Mouse (Mus musculus) retina, postnatal 7 days (tissue): Measurements from ENCODE around the gene Lacc1.
"Not testable (repeated sequence)": the region's sequence is repeated elsewhere in the genome, so short reads cannot be mapped to it uniquely, and the experiment has no call there.

ENCODE experiments used
- DNase-seq: peaks from one replicate; pipeline ENCODE4 v3.0.0-alpha.2; 2012; ENCODE audit warnings: low read depth, low spot score

Lacc1 gene

GRCm38 (mm10) chr14:77036226-77037046 is at the start of gene Lacc1, which contains the start of gene Ccdc122:
Lacc1 (minus strand) TSS chr14:77036904.
Ccdc122 (plus strand) TSS chr14:77036772.
- peak; percentile 53 for DNase-seq

GRCm38 (mm10) chr14:77081248-77081647 is 44.5 kb upstream of the Lacc1 start:
- no peak for DNase-seq

- no peak for DNase-seq
Observed at GRCm38 (mm10) chr14:77069361-77069760, 32.7 kb upstream of the Lacc1 start.

- DNase-seq = no peak
Observed at GRCm38 (mm10) chr14:77053288-77053687, 16.6 kb upstream of the Lacc1 start.

- no peak for DNase-seq
Observed at GRCm38 (mm10) chr14:77037832-77038425, 1.2 kb upstream of the Lacc1 start.

GRCm38 (mm10) chr14:77037330-77037729 is 626 bp upstream of the Lacc1 start:
- DNase-seq = no peak

GRCm38 (mm10) chr14:77034970-77035369 is 1.7 kb downstream of the Lacc1 start:
- no peak for DNase-seq

DNA sequence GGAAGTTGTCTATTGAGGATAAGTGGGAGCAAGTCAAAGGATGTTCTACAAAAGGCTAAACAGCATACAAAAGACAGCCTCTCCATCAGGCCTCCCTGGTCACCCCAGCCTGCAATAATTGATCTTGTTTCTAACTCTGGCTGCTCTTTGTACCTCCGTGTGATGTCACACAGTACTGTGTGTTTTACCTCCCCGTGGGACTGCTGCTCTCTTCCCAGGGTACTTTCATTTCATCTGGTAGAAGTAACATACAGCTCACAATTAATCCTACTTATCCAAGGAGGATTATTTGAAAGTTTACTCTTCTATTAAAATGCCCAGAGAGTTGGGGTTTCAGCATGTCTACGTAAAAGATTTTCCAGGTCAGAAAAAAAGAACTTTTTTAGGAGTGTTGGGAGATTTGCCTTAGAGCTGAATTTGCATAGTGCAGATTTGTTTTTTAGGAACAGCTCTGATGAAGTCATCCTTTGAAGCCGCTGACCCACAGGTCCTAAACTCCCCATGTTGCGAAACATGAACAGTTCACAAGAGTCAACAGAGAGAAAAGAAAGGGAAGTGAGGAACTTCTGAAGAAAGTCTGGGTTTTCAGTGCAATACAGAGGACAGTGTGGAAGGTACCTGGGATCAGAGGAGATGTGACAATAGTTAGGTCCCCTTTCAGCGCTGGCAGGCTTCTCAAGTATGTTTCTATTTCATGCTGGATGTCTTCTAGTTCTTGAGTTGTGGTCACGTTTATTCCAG is 2.4 kb downstream of the Lacc1 start:
- DNase-seq = no peak

GRCm38 (mm10) chr14:77033391-77033790 is 3.3 kb downstream of the Lacc1 start:
- no peak for DNase-seq

- no peak for DNase-seq
Observed at GRCm38 (mm10) chr14:77032433-77032832, 4.3 kb downstream of the Lacc1 start.

DNA sequence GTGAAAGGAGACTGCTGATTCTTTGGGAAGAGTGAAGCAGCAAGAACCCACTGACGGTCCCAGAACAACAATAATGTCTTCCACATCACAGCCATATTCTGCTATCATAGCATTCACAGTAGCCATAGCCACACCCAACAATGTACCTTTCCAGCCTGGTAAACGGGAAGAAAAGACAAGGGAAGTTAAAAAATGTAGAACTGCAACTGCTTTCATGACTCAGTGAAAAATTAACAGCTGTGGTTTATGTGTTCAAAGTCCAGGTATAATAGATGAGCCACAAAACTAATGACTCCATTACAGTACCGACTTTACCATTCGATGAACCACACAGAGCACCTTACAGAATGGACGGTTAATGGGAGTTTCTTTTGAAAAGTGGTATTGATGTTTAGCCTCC is 5.9 kb downstream of the Lacc1 start:
- DNase-seq = no peak

- no peak for DNase-seq
Observed at GRCm38 (mm10) chr14:77029319-77030054, 7.2 kb downstream of the Lacc1 start.

DNA sequence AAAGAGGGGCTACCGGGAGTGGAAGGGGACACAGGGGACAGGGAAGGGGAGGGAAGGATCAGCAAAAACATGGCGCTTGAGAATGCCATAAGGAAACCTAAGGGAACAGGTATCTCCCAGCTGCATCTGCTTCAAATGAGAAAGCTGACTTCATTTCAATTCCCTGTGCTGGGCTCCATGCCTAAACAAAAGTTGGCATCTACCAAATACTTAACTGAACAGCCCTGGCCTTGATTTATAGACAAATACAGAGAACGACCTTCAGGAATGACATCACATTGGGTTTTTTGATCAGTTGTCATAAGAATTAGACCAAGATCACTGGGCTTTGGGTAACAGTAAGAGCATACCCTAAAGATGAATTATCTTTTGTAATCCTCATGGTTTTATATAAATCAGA is 12.2 kb downstream of the Lacc1 start:
- no peak for DNase-seq

DNA sequence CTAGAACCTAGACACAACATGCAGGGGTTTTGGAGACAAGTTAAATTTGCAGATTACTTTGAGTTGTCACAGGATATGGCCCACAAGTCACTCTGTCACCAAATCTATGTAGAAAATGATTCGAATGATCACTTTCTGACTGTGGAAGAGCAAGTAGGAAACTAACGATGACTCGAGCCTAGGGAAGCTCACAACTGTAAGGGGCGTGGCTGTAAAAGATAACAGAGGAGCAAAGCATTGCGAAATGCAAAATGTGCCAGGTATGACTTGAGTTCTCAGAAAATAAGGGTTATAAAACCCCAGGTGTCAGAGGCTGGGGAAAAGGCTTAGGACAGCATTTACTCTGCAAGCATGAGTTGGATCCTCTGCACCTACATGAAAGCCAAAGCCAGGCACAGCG is 19.5 kb downstream of the Lacc1 start:
- DNase-seq = no peak

GRCm38 (mm10) chr14:77016783-77017182 is 19.9 kb downstream of the Lacc1 start:
- DNase-seq = not testable (repeated sequence)

- DNase-seq = peak; percentile 63
Observed at GRCm38 (mm10) chr14:77011804-77012203, 24.9 kb downstream of the Lacc1 start.

DNA sequence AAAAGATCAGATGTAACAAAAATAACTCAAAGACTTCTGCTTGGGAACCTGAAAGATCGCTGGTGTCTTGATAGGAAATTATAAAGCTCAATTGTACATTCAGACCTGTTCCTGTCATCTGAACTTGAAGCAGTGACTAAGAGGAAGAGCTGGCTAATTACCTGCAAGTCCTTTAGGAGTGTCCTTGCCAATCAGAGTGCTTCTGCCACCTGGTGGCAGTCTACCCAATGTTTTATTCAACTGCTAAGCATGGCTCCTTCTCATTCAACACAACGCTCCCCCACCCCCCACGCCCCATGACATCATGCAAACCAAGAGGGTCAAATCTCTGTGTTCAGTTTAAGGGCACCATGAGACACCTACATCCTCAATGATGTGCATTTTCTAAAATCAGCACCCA is 28.5 kb downstream of the Lacc1 start:
- DNase-seq = peak; percentile 57

- no peak for DNase-seq
Observed at GRCm38 (mm10) chr14:77005566-77005965, 31.1 kb downstream of the Lacc1 start.

- DNase-seq = peak; percentile 1
Observed at GRCm38 (mm10) chr14:77004740-77005139, 32.0 kb downstream of the Lacc1 start.

DNA sequence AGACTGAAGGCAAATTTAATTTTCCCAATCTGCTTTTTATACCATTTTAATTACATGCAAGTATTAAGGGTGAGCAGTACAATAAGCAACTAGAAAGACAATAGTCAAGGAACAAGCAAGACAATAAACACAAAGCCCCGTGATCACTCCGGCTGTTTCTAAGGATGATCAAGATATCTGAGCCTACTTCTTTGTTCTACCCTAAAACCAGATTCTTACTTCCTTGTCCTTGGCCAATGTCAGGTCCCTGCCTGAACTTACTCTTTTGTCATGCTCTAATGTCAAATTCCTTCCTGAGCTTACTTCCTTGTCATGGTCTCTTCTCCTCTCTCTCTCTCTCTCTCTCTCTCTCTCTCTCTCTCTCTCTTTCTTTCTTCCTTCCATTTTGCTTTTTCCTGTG is 46.4 kb downstream of the Lacc1 start:
- DNase-seq = not testable (repeated sequence)

DNA sequence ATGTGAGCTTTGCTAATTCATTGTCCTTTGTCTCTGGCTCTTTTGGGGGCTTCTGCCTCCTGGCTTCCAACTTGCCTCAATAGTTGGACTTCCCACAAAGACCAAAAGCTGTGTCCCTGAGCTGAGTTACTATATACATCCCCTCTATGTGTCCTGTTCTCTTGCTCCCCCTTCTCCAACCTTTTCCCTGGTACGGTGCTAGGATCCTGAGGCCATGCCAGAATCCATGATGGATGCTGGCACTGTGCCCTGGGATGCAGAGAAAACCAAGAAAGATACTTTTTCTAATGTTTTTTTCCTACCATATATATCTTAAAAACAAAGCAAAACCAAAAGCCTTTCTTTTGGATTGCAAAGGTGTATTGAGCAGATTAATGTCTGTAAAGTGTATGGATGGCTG is 54.9 kb downstream of the Lacc1 start:
- DNase-seq = no peak

DNA sequence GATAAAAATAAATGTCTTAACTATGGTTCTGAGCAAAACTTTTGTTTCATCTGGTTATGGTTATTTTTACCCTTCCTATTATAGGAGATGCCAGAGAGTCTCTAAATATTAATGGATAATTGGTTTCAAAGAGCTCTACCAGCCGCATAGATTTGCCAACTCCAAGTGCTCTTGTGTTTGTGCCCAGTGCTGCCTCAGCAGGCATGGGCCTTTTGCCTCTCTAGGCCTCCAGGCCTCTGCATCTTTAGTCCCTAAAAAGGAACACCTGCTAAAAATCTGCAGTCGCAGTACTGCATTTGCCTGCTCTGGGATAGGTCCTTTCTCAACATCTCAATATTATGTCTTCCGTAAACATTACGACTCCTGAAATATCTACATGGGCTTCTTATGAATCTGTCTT is 55.5 kb downstream of the Lacc1 start:
- DNase-seq = no peak
